Mouse (Mus musculus) thymus, postnatal 4 days (tissue): ENCODE results near the gene Spen.

Experiments used
- DNase-seq: peaks from one replicate; pipeline ENCODE4 v3.0.0; 2021

The Spen gene

GRCm38 (mm10) chr4:141444451-141445327, 93.7 kb downstream of the Spen start, which contains the start of gene Zbtb17:
Gene Zbtb17 (plus strand): TSS chr4:141444654.
- peak; percentile 96 for DNase-seq

GRCm38 (mm10) chr4:141443641-141444429, 94.6 kb downstream of the Spen start:
- no peak for DNase-seq

GRCm38 (mm10) chr4:141440877-141441276, 97.5 kb downstream of the Spen start:
- no peak for DNase-seq

GRCm38 (mm10) chr4:141439083-141439803, 99.2 kb downstream of the Spen start:
- no peak for DNase-seq

GRCm38 (mm10) chr4:141435974-141436373, 102.4 kb downstream of the Spen start, which contains the start of gene Srarp:
Gene Srarp (minus strand): TSS chr4:141436105.
- no peak for DNase-seq

GRCm38 (mm10) chr4:141433191-141433590, 105.2 kb downstream of the Spen start:
- no peak for DNase-seq

- DNase-seq = no peak
These were observed 105.7 kb downstream of the Spen start for GRCm38 (mm10) chr4:141432666-141433065.

- peak; percentile 84 for DNase-seq
These were observed 107.4 kb downstream of the Spen start for GRCm38 (mm10) chr4:141430997-141431396.

- no peak for DNase-seq
These were observed 108.5 kb downstream of the Spen start for GRCm38 (mm10) chr4:141429847-141430246.

- no peak for DNase-seq
These were observed 109.0 kb downstream of the Spen start for GRCm38 (mm10) chr4:141429381-141429780.

GRCm38 (mm10) chr4:141427921-141428320, 110.5 kb downstream of the Spen start:
- DNase-seq = no peak

- no peak for DNase-seq
These were observed 111.3 kb downstream of the Spen start for GRCm38 (mm10) chr4:141426796-141427745.

- DNase-seq = peak; percentile 49
These were observed 112.6 kb downstream of the Spen start for GRCm38 (mm10) chr4:141425484-141426479.

- no peak for DNase-seq
These were observed 114.5 kb downstream of the Spen start for GRCm38 (mm10) chr4:141423691-141424431.

GRCm38 (mm10) chr4:141423288-141423687, 115.1 kb downstream of the Spen start:
- no peak for DNase-seq

GRCm38 (mm10) chr4:141422841-141423240, 115.6 kb downstream of the Spen start:
- no peak for DNase-seq

GRCm38 (mm10) chr4:141421423-141421822, 117.0 kb downstream of the Spen start:
- no peak for DNase-seq

GRCm38 (mm10) chr4:141420886-141421285, 117.5 kb downstream of the Spen start:
- DNase-seq = no peak

- DNase-seq = no peak
These were observed 118.1 kb downstream of the Spen start, which contains the start of gene Hspb7 for GRCm38 (mm10) chr4:141420192-141420829. Gene Hspb7 (plus strand): TSS chr4:141420779.
